Mouse (Mus musculus) cerebellum, adult 2 months (tissue): ENCODE measurements around the gene Gm16427. TPM values are rescaled to one million over a fixed set of nuclear protein-coding genes. Genes with fewer than 3 reads are reported as not detected.
"Not testable (repeated sequence)": the region's sequence is repeated elsewhere in the genome, so short reads cannot be mapped to it uniquely, and the experiment has no call there.

Experiments
- DNase-seq, 2 experiments: peaks; one replicate each; pipeline ENCODE4 v3.0.0; 2021
- H3K27ac ChIP-seq: fragments of 200-500 bp; 2 replicates; pipeline ENCODE4 v1.5.1; 2012; ENCODE audit warnings: low read length, control low read depth, inconsistent platforms; ENCODE audit not compliant: insufficient read depth
- H3K27me3 ChIP-seq: fragments of 200-500 bp; 2 replicates; pipeline ENCODE4 v1.6.1; 2012; ENCODE audit warnings: inconsistent platforms, mild to moderate bottlenecking, low read length, moderate library complexity; ENCODE audit not compliant: control insufficient read depth, insufficient read depth
- H3K4me1 ChIP-seq: fragments of 200-500 bp; 2 replicates; pipeline ENCODE4 v1.6.1; 2011; ENCODE audit warnings: low read length; ENCODE audit not compliant: control insufficient read depth, insufficient read depth
- H3K4me3 ChIP-seq: fragments of 200-500 bp; replicated peaks from 2 replicates; pipeline ENCODE3; 2011; ENCODE audit warnings: mild to moderate bottlenecking, low read depth, low read length, control low read depth; ENCODE audit not compliant: insufficient read depth
- WGBS: fragments of 180-500 bp; shearing (Covaris S2); methylation state at CpG from one replicate; pipeline ENCODE4 v1.1.7; 2018; 5-methylcytosine and 5-hydroxymethylcytosine counted together
- polyA plus RNA-seq: library from polyadenylated mRNA; depleted of rRNA; stranded (reverse); fragments of >200 nt; gene quantifications from 2 replicates; pipeline ENCODE4 v1.2.3, GENCODE M21; 2012; rRNA removed

Gm16427 gene
- not detected in 2 replicates for polyA plus RNA-seq

DNA sequence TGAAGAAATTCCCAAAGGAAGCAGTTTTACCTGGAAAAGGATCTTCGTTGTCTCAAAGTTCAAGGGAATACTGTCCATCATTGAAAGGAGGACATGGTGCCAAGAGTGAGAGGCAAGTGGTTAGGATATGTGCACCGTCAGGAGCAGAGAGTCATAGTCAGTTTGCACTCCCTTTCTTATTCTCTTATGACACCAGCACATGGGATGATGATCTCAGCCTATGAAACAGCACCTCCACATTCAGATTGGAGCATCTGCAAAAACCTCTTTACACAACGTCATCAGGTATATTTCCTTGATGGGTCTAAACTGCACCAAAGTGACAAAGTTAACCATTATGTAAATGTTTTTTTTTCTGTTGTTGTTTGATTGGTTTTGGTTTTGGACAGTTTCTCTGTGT is at the start of gene Gm16427:
Gene Gm16427, minus strand, starts transcription at position 101 of the 400 bp plus-strand sequence.
- H3K4me1 ChIP-seq, DNase-seq, H3K27ac ChIP-seq, H3K27me3 ChIP-seq, H3K4me3 ChIP-seq: not testable (repeated sequence)
- WGBS: 59% methylated on average over 2 of the region's 3 CpGs

Other genes starting within 250 kb of the Gm16427 start
- not detected in 2 replicates for gene C87414, start 131.4 kb upstream of the Gm16427 start, polyA plus RNA-seq